Mouse (Mus musculus) midbrain, embryonic 16.5 days (tissue): ENCODE results near the gene Lat2. TPM values are rescaled to one million over a fixed set of nuclear protein-coding genes. Genes with fewer than 3 reads are reported as not detected.

Experiments used
- ATAC-seq: fragments of 200-750 bp; cut with Nextera tagmentation; 2 replicates; pipeline ENCODE4 v1.8.0; 2017; ENCODE audit warnings: moderate TSS enrichment
- H3K27ac ChIP-seq: fragments of 300-500 bp; sonication (generic); 2 replicates; pipeline ENCODE4 v1.5.1; 2014; ENCODE audit warnings: mild to moderate bottlenecking, low read length, mixed read lengths
- H3K27me3 ChIP-seq: fragments of 300-500 bp; sonication (generic); 2 replicates; pipeline ENCODE4 v1.6.1; 2014; ENCODE audit warnings: low read depth, low read length, mixed read lengths; ENCODE audit not compliant: control insufficient read depth, insufficient read depth
- H3K36me3 ChIP-seq: fragments of 300-500 bp; sonication (generic); 2 replicates; pipeline ENCODE4 v1.6.1; 2014; ENCODE audit warnings: mild to moderate bottlenecking, low read length, moderate library complexity, mixed read lengths; ENCODE audit not compliant: control insufficient read depth, insufficient read depth
- H3K4me1 ChIP-seq: fragments of 300-500 bp; sonication (generic); 2 replicates; pipeline ENCODE4 v1.6.1; 2014; ENCODE audit warnings: mild to moderate bottlenecking, low read length, mixed read lengths; ENCODE audit not compliant: control insufficient read depth, insufficient read depth
- H3K4me2 ChIP-seq: fragments of 300-500 bp; sonication (generic); 2 replicates; pipeline ENCODE4 v1.6.1; 2014; ENCODE audit warnings: mild to moderate bottlenecking, low read length, mixed read lengths
- H3K4me3 ChIP-seq: fragments of 300-500 bp; sonication (generic); 2 replicates; pipeline ENCODE4 v1.5.1; 2014; ENCODE audit warnings: low read depth, mild to moderate bottlenecking, low read length, moderate library complexity, mixed read lengths
- H3K9ac ChIP-seq: fragments of 300-500 bp; sonication (generic); 2 replicates; pipeline ENCODE4 v1.6.1; 2014; ENCODE audit warnings: low read depth, low read length, mixed read lengths
- H3K9me3 ChIP-seq: fragments of 300-500 bp; sonication (generic); replicated peaks from 2 replicates; pipeline ENCODE4 v1.6.1; 2014; ENCODE audit warnings: mild to moderate bottlenecking, low read length, mixed read lengths; ENCODE audit not compliant: control insufficient read depth, poor library complexity, severe bottlenecking
- WGBS: fragments of 180-500 bp; shearing (Covaris S2); extraction: QIAGEN DNeasy Blood & Tissue Kit; methylation state at CpG from one replicate; pipeline ENCODE4 v1.1.7; 2014; 5-methylcytosine and 5-hydroxymethylcytosine counted together
- microRNA-seq: library from miRNA; unstranded; fragments of <30 nt; microRNA quantifications from one replicate; pipeline ENCODE4, GENCODE M21; 2017
- polyA plus RNA-seq: library from polyadenylated mRNA; unstranded; fragments of >200 nt; fragmentation: Nextera tagmentation; extraction: Ambion mirVana; gene quantifications from 2 replicates; pipeline ENCODE4 v1.2.1, GENCODE M21; 2015

The Lat2 gene
- polyA plus RNA-seq, 1 experiment from 2014 or later: 2.7 TPM

- H3K4me2 ChIP-seq: peak within 1 kb of the TSS; percentile 86
- peak within 1 kb of the TSS; percentile 97 for H3K4me3 ChIP-seq
- no peaks in the 10 kb centered on the region for H3K27me3 ChIP-seq
- H3K27ac ChIP-seq: peak within 1 kb of the TSS; percentile 99
- H3K9ac ChIP-seq: peak within 1 kb of the TSS; percentile 99
- H3K4me1 ChIP-seq: peaks cover 53% of the 10 kb centered on the region
- ATAC-seq: peak; percentile 91
- H3K36me3 ChIP-seq: no peaks in the 10 kb centered on the region
- 1% methylated on average over 56 of the region's 61 CpGs for WGBS
- H3K9me3 ChIP-seq: no peaks in the 10 kb centered on the region
Observed at GRCm38 (mm10) chr5:134552110-134552972, 62.5 kb downstream of the Lat2 start, which contains the start of gene Clip2. Clip2 (minus strand) TSS chr5:134552434.

GRCm38 (mm10) chr5:134551233-134552109, 63.4 kb downstream of the Lat2 start:
- H3K27ac ChIP-seq: peak overlapping the region; percentile 99
- H3K4me3 ChIP-seq: peak overlapping the region; percentile 97
- no peaks in the 10 kb centered on the region for H3K27me3 ChIP-seq
- WGBS: under 1% methylated on average over 50 of the region's 52 CpGs
- peak; percentile 26 for ATAC-seq
- no peaks in the 10 kb centered on the region for H3K36me3 ChIP-seq
- peak overlapping the region; percentile 99 for H3K9ac ChIP-seq
- peaks cover 59% of the 10 kb centered on the region for H3K4me1 ChIP-seq
- H3K9me3 ChIP-seq: no peaks in the 10 kb centered on the region
- H3K4me2 ChIP-seq: peak overlapping the region; percentile 86

GRCm38 (mm10) chr5:134550836-134551232, 64.0 kb downstream of the Lat2 start:
- Histone ChIP-seq H3K9ac (peak overlapping the region; percentile 99), H3K4me3 (peak overlapping the region; percentile 97), H3K4me2 (peak overlapping the region; percentile 86), H3K27ac (peak overlapping the region; percentile 99), H3K27me3 (no peaks in the 10 kb centered on the region), H3K36me3 (no peaks in the 10 kb centered on the region), H3K9me3 (no peaks in the 10 kb centered on the region), H3K4me1 (peaks cover 61% of the 10 kb centered on the region)
- no peak; the same call in 1 of the 2 replicates for ATAC-seq
- 4% methylated on average over 6 of the region's 6 CpGs for WGBS

Small RNAs within 50 kb of the gene (microRNA-seq; reads per million reads assigned to microRNA genes)
- gene Mir7228: not detected

Other genes starting within 250 kb of the Lat2 start
- gene Gtf2ird1, start 158.3 kb downstream of the Lat2 start, polyA plus RNA-seq: 74.3 and 81.5 TPM in 2 replicates
- gene Clip2, start 62.6 kb downstream of the Lat2 start, polyA plus RNA-seq: 16.7 and 17.1 TPM in 2 replicates
- gene Syna, start 54.9 kb downstream of the Lat2 start, polyA plus RNA-seq: 0.46 and 0.92 TPM in 2 replicates
- 179 and 186 TPM in 2 replicates for gene Rfc2, start 33.7 kb downstream of the Lat2 start, polyA plus RNA-seq
- 321 and 329 TPM in 2 replicates for gene Eif4h, start 24.5 kb upstream of the Lat2 start, polyA plus RNA-seq
- gene Limk1, start 73.6 kb upstream of the Lat2 start, polyA plus RNA-seq: 17.8 and 20.1 TPM in 2 replicates
- gene Eln, start 132.3 kb upstream of the Lat2 start, polyA plus RNA-seq: 10.0 and 12.1 TPM in 2 replicates